Mouse (Mus musculus) small intestine, adult 2 months (tissue): ENCODE results near the gene Plxnc1.

Experiments
- CTCF ChIP-seq: fragments of 200-500 bp; IDR thresholded peaks from 2 replicates; pipeline ENCODE4 v1.5.1; 2012; ENCODE audit warnings: low read depth, mild to moderate bottlenecking, control low read depth, inconsistent platforms, low read length, moderate library complexity, mixed read lengths; ENCODE audit not compliant: insufficient replicate concordance, insufficient read length; ENCODE audit errors: extremely low read depth
- POLR2A ChIP-seq: fragments of 200-500 bp; IDR thresholded peaks from 2 replicates; pipeline ENCODE4 v1.6.1; 2012; ENCODE audit warnings: low read depth, mild to moderate bottlenecking, control low read depth, inconsistent platforms, low read length, moderate library complexity

DNA sequence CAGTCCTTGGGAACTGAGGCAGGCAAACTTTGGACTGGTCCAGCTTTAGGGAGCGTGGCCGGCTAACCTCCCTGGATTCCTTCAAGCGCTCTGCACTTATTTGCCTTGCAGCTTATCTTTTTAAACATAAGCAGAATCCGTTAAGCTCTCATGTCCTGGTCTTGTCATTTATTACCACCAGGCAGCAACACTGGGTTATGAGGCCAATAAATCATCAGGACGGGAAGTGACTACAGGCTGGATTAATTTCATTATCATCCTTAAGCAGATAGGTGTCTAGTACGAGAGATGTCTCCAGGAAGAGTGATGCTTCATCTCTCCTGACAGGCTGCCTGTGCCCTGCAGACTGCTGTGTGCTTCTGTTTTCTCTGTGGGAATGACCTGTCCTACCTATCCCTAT is 136.4 kb downstream of the Plxnc1 start:
- TF ChIP-seq CTCF: no peak
- no peak for TF ChIP-seq POLR2A
